Mouse (Mus musculus): ENCODE results near the gene Dact2. TPM values are rescaled to one million over a fixed set of nuclear protein-coding genes. Genes with fewer than 3 reads are reported as not detected.
A peak's percentile ranks its signal among the peaks of the same experiment; 100 is the strongest.

Dact2 gene
- polyA plus RNA-seq, 1 experiment = 7.2 TPM

GRCm38 (mm10) chr17:14172731-14173130 is 31.4 kb downstream of the Dact2 start:
- DNase-seq = no peak
- Histone ChIP-seq H3K27me3 (ENCODE audit: control insufficient read depth, insufficient read depth, low read length) (no peaks in the 10 kb centered on the region), H3K4me1 (ENCODE audit: control insufficient read depth, insufficient read depth, low read length) (no peaks in the 10 kb centered on the region; the same call in 1 of the 2 replicates), H3K27ac (ENCODE audit: insufficient read depth, low read length) (no peak overlapping the region), H3K4me3 (replicated peaks; ENCODE audit: insufficient read depth, low read depth, low read length) (no peak overlapping the region)
- TF ChIP-seq CTCF (IDR thresholded peaks at IDR 0.05; ENCODE audit: borderline replicate concordance, insufficient read depth, low read depth, low read length) (no peak), POLR2A (IDR thresholded peaks at IDR 0.05; ENCODE audit: borderline replicate concordance, insufficient read depth, low read length) (no peak)

GRCm38 (mm10) chr17:14172184-14172583 is 31.9 kb downstream of the Dact2 start:
- TF ChIP-seq CTCF (IDR thresholded peaks at IDR 0.05; ENCODE audit: borderline replicate concordance, insufficient read depth, low read depth, low read length) (no peak), POLR2A (IDR thresholded peaks at IDR 0.05; ENCODE audit: borderline replicate concordance, insufficient read depth, low read length) (no peak)
- Histone ChIP-seq H3K27ac (ENCODE audit: insufficient read depth, low read length) (no peak overlapping the region), H3K4me1 (ENCODE audit: control insufficient read depth, insufficient read depth, low read length) (no peaks in the 10 kb centered on the region; the same call in 1 of the 2 replicates), H3K4me3 (replicated peaks; ENCODE audit: insufficient read depth, low read depth, low read length) (no peak overlapping the region), H3K27me3 (ENCODE audit: control insufficient read depth, insufficient read depth, low read length) (no peaks in the 10 kb centered on the region)
- DNase-seq = no peak
- 71% methylated on average over 3 of the region's 3 CpGs for WGBS

GRCm38 (mm10) chr17:14170961-14171479 is 33.1 kb downstream of the Dact2 start:
- DNase-seq = no peak
- Histone ChIP-seq H3K4me3 (replicated peaks; ENCODE audit: insufficient read depth, low read depth, low read length) (no peak overlapping the region), H3K27ac (ENCODE audit: insufficient read depth, low read length) (no peak overlapping the region), H3K4me1 (ENCODE audit: control insufficient read depth, insufficient read depth, low read length) (no peaks in the 10 kb centered on the region; the same call in 1 of the 2 replicates), H3K27me3 (ENCODE audit: control insufficient read depth, insufficient read depth, low read length) (no peaks in the 10 kb centered on the region)
- no peak for TF ChIP-seq CTCF (IDR thresholded peaks at IDR 0.05; ENCODE audit: borderline replicate concordance, insufficient read depth, low read depth, low read length)
- no peak for TF ChIP-seq POLR2A (IDR thresholded peaks at IDR 0.05; ENCODE audit: borderline replicate concordance, insufficient read depth, low read length)
- whole genome bisulfite sequencing = 92% methylated on average over 5 of the region's 5 CpGs

GRCm38 (mm10) chr17:14169431-14169830 is 34.7 kb downstream of the Dact2 start:
- Histone ChIP-seq H3K4me3 (replicated peaks; ENCODE audit: insufficient read depth, low read depth, low read length) (no peak overlapping the region), H3K27me3 (ENCODE audit: control insufficient read depth, insufficient read depth, low read length) (no peaks in the 10 kb centered on the region), H3K27ac (ENCODE audit: insufficient read depth, low read length) (no peak overlapping the region), H3K4me1 (ENCODE audit: control insufficient read depth, insufficient read depth, low read length) (peaks cover 4% of the 10 kb centered on the region)
- TF ChIP-seq CTCF (IDR thresholded peaks at IDR 0.05; ENCODE audit: borderline replicate concordance, insufficient read depth, low read depth, low read length) (no peak), POLR2A (IDR thresholded peaks at IDR 0.05; ENCODE audit: borderline replicate concordance, insufficient read depth, low read length) (no peak)
- WGBS = 88% methylated on average over 11 of the region's 11 CpGs
- no peak for DNase-seq

GRCm38 (mm10) chr17:14167594-14167993 is 36.5 kb downstream of the Dact2 start:
- Histone ChIP-seq H3K27ac (ENCODE audit: insufficient read depth, low read length) (no peak overlapping the region), H3K27me3 (ENCODE audit: control insufficient read depth, insufficient read depth, low read length) (no peaks in the 10 kb centered on the region), H3K4me1 (ENCODE audit: control insufficient read depth, insufficient read depth, low read length) (peaks cover 4% of the 10 kb centered on the region), H3K4me3 (replicated peaks; ENCODE audit: insufficient read depth, low read depth, low read length) (no peak overlapping the region)
- DNase-seq = peak in 1 of 2 experiments; percentile 13
- WGBS = 31% methylated on average over 5 of the region's 5 CpGs
- TF ChIP-seq POLR2A (IDR thresholded peaks at IDR 0.05; ENCODE audit: borderline replicate concordance, insufficient read depth, low read length) (no peak), CTCF (IDR thresholded peaks at IDR 0.05; ENCODE audit: borderline replicate concordance, insufficient read depth, low read depth, low read length) (no peak)

- H3K27ac ChIP-seq (ENCODE audit: insufficient read depth, low read length) = no peak overlapping the region
Measured at GRCm38 (mm10) chr17:14166746-14167432, 37.2 kb downstream of the Dact2 start.

GRCm38 (mm10) chr17:14165934-14166610 is 38.0 kb downstream of the Dact2 start:
- Histone ChIP-seq H3K27ac (ENCODE audit: insufficient read depth, low read length) (no peak overlapping the region), H3K4me3 (replicated peaks; ENCODE audit: insufficient read depth, low read depth, low read length) (no peak overlapping the region), H3K4me1 (ENCODE audit: control insufficient read depth, insufficient read depth, low read length) (peaks cover 4% of the 10 kb centered on the region), H3K27me3 (ENCODE audit: control insufficient read depth, insufficient read depth, low read length) (no peaks in the 10 kb centered on the region)
- no peak for DNase-seq
- TF ChIP-seq POLR2A (IDR thresholded peaks at IDR 0.05; ENCODE audit: borderline replicate concordance, insufficient read depth, low read length) (no peak), CTCF (IDR thresholded peaks at IDR 0.05; ENCODE audit: borderline replicate concordance, insufficient read depth, low read depth, low read length) (no peak)
- 71% methylated on average over 9 of the region's 9 CpGs for WGBS

More at GRCm38 (mm10) chr17:14166746-14167432, 37.2 kb downstream of the Dact2 start:
- Histone ChIP-seq H3K4me3 (replicated peaks; ENCODE audit: insufficient read depth, low read depth, low read length) (no peak overlapping the region), H3K4me1 (ENCODE audit: control insufficient read depth, insufficient read depth, low read length) (peaks cover 4% of the 10 kb centered on the region), H3K27me3 (ENCODE audit: control insufficient read depth, insufficient read depth, low read length) (no peaks in the 10 kb centered on the region)
- DNase-seq = no peak
- 85% methylated on average over 6 of the region's 6 CpGs for WGBS
- TF ChIP-seq POLR2A (IDR thresholded peaks at IDR 0.05; ENCODE audit: borderline replicate concordance, insufficient read depth, low read length) = no peak
- TF ChIP-seq CTCF (IDR thresholded peaks at IDR 0.05; ENCODE audit: borderline replicate concordance, insufficient read depth, low read depth, low read length) = no peak

Data from cerebellum, adult 2 months (tissue).